In the genomic region with DNA sequence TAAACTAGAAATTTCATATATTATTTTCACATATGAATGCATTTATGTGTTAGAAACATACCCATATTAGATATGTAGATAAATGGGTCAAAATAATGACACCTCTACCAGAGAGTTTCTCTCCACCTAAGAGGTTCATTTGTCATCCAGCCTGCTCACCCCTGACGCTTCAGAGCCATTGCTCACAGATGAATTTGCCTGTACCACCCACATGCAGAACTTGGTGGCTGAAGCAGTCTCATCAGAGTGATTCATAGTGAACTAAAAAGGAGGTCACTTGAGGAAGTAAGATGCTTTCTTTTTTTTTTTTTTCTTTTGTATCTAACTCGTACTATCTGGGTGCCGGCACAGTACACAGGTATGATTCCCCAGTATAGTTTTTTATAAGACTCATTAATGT, we compare ENCODE assay signal across 29 mouse cellular contexts.
A peak's percentile ranks its signal among the peaks of the same experiment; 100 is the strongest.
DNase-seq lines count a peak whose midpoint lies in the region; ATAC-seq lines count a peak whose summit lies in the region.
"Had no signal": no experiment of that assay in that cellular context is flagged by ENCODE, and none has a peak within 500 bp of the region (broad histone marks: within the 10 kb centered on the region; RNA-seq: fewer than 3 reads in every experiment).

No protein-coding gene starts in this region.

- peak; percentile 89 for ATAC-seq in frontal cortex, adult (ENCODE audit: low TSS enrichment)
- ATAC-seq: activated CD4-positive, CD25-positive, alpha-beta regulatory T cell, adult 4 months; CD4-positive, CD25-positive, alpha-beta regulatory T cell, adult 4 months; forebrain, embryonic 13.5 days; forebrain, embryonic 15.5 days; Patski had no signal

- H3K4me3 ChIP-seq in forebrain, embryonic 10.5 days, result no peak overlapping the region
- H3K4me3 ChIP-seq: embryonic facial prominence, embryonic 13.5 days; embryonic facial prominence, embryonic 15.5 days; erythroblast, embryonic 14.5 days; forebrain, embryonic 13.5 days; forebrain, embryonic 15.5 days had no signal

- H3K27me3 ChIP-seq in forebrain, embryonic 10.5 days (ENCODE audit: poor library complexity, severe bottlenecking), result no peaks in the 10 kb centered on the region
- H3K27me3 ChIP-seq: CH12.LX; embryonic facial prominence, embryonic 13.5 days; embryonic facial prominence, embryonic 15.5 days; forebrain, embryonic 13.5 days; forebrain, embryonic 15.5 days; Patski had no signal

- no peaks in the 10 kb centered on the region for H3K4me1 ChIP-seq in forebrain, embryonic 10.5 days
- H3K4me1 ChIP-seq: embryonic facial prominence, embryonic 13.5 days; embryonic facial prominence, embryonic 15.5 days; forebrain, embryonic 13.5 days; forebrain, embryonic 15.5 days had no signal

- no peaks in the 10 kb centered on the region for H3K36me3 ChIP-seq in forebrain, embryonic 10.5 days (replicated peaks)
- H3K36me3 ChIP-seq: embryonic facial prominence, embryonic 13.5 days; embryonic facial prominence, embryonic 15.5 days; forebrain, embryonic 15.5 days; G1E had no signal

- H3K9me3 ChIP-seq in forebrain, embryonic 10.5 days, result no peaks in the 10 kb centered on the region
- H3K9me3 ChIP-seq: embryonic facial prominence, embryonic 13.5 days; embryonic facial prominence, embryonic 15.5 days; forebrain, embryonic 13.5 days; forebrain, embryonic 15.5 days; G1E had no signal

- H3K27ac ChIP-seq in forebrain, embryonic 10.5 days, result no peak overlapping the region
- H3K27ac ChIP-seq: embryonic facial prominence, embryonic 13.5 days; embryonic facial prominence, embryonic 15.5 days; forebrain, embryonic 13.5 days; forebrain, embryonic 15.5 days had no signal

- WGBS in forebrain, embryonic 10.5 days, result 85% methylated on average over 3 of the region's 3 CpGs

- DNase-seq in frontal cortex, postnatal 25 days (ENCODE audit: low spot score in 2 of 2), result no peak
- peak; percentile 9 for DNase-seq in layer of hippocampus, adult 9-11 months
- DNase-seq in layer of hippocampus, adult 9-10 months (ENCODE audit: low spot score), result no peak
- peak; percentile 33 for DNase-seq in right cerebral cortex, adult 18-20 months
- DNase-seq in right cerebral cortex, postnatal 14 days, result no peak
- DNase-seq in brain, adult 2 months (ENCODE audit: low read depth, low spot score), result peak; percentile 71
- no peak for DNase-seq in forebrain, embryonic 10.5 days (ENCODE audit: extremely low spot score, low spot score)
- DNase-seq: adrenal gland, adult 8-10 months; adrenal gland, postnatal 14 days; adrenal gland, postnatal 36 days; B cell, adult 2 months; cerebellum, adult 11 months; cerebellum, adult 18-20 months; cerebellum, adult 8-10 months; cerebellum, adult 9-11 months; cerebellum, postnatal 14 days; cerebellum, postnatal 36 days; embryo, embryonic 11 days had no signal

Comparison
In these comparisons a context has a peak if more than half of its experiments do, and no peak if none do; other contexts are left out.
1. DNase-seq: peak in layer of hippocampus, adult 9-11 months (single experiment), right cerebral cortex, adult 18-20 months (single experiment) and brain, adult 2 months (single experiment); none in frontal cortex, postnatal 25 days (0 of 2), layer of hippocampus, adult 9-10 months (single experiment), right cerebral cortex, postnatal 14 days (single experiment) and forebrain, embryonic 10.5 days (single experiment).